Mouse (Mus musculus) stomach, embryonic 16.5 days (tissue): ENCODE data around the gene Tbc1d19. TPM values are rescaled to one million over a fixed set of nuclear protein-coding genes. Genes with fewer than 3 reads are reported as not detected.

Source experiments
- ATAC-seq: fragments of 200-750 bp; cut with Nextera tagmentation; 2 replicates; pipeline ENCODE4 v1.8.0; 2017; ENCODE audit warnings: moderate number of reproducible peaks, moderate TSS enrichment; ENCODE audit not compliant: insufficient read depth, low FRiP score
- H3K27ac ChIP-seq: fragments of 300-500 bp; sonication (generic); 2 replicates; pipeline ENCODE4 v1.5.1; 2014; ENCODE audit warnings: low read length
- H3K27me3 ChIP-seq: fragments of 300-500 bp; sonication (generic); 2 replicates; pipeline ENCODE4 v1.6.1; 2014; ENCODE audit warnings: low read length, control low read depth, mixed read lengths; ENCODE audit not compliant: control insufficient read depth, insufficient read depth
- H3K36me3 ChIP-seq: fragments of 300-500 bp; sonication (generic); 2 replicates; pipeline ENCODE4 v1.6.1; 2014; ENCODE audit warnings: low read length; ENCODE audit not compliant: control insufficient read depth, insufficient read depth
- H3K4me1 ChIP-seq: fragments of 300-500 bp; sonication (generic); 2 replicates; pipeline ENCODE4 v1.6.1; 2014; ENCODE audit warnings: low read length, control low read depth, mixed read lengths; ENCODE audit not compliant: control insufficient read depth, insufficient read depth
- H3K4me2 ChIP-seq: fragments of 300-500 bp; sonication (generic); 2 replicates; pipeline ENCODE4 v1.6.1; 2014; ENCODE audit warnings: low read depth, low read length, mixed read lengths
- H3K4me3 ChIP-seq: fragments of 300-500 bp; sonication (generic); replicated peaks from 2 replicates; pipeline ENCODE4 v1.5.1; 2014; ENCODE audit warnings: mild to moderate bottlenecking, low read length
- H3K9ac ChIP-seq: fragments of 300-500 bp; sonication (generic); 2 replicates; pipeline ENCODE4 v1.6.1; 2014; ENCODE audit warnings: low read length
- H3K9me3 ChIP-seq: fragments of 300-500 bp; sonication (generic); replicated peaks from 2 replicates; pipeline ENCODE4 v1.6.1; 2016; ENCODE audit warnings: low read length, control low read depth; ENCODE audit not compliant: control insufficient read depth
- WGBS: fragments of 180-500 bp; shearing (Covaris S2); extraction: QIAGEN DNeasy Blood & Tissue Kit; methylation state at CpG from one replicate; pipeline ENCODE4 v1.1.7; 2014; 5-methylcytosine and 5-hydroxymethylcytosine counted together
- polyA plus RNA-seq: library from polyadenylated mRNA; unstranded; fragments of >200 nt; fragmentation: Nextera tagmentation; extraction: Ambion mirVana; gene quantifications from 2 replicates; pipeline ENCODE4 v1.2.1, GENCODE M21; 2015

The Tbc1d19 gene
- polyA plus RNA-seq, 1 experiment from 2014 or later = 40.9 TPM

GRCm38 (mm10) chr5:53941322-53942024, 132.1 kb downstream of the Tbc1d19 start:
- H3K4me3 ChIP-seq = no peak overlapping the region
- H3K4me2 ChIP-seq = no peak overlapping the region
- H3K36me3 ChIP-seq = no peaks in the 10 kb centered on the region
- H3K27ac ChIP-seq = no peak overlapping the region
- no peak for ATAC-seq
- H3K4me1 ChIP-seq = no peaks in the 10 kb centered on the region
- WGBS = 60% methylated on average over 11 of the region's 11 CpGs
- no peaks in the 10 kb centered on the region for H3K9me3 ChIP-seq
- H3K27me3 ChIP-seq = no peaks in the 10 kb centered on the region
- H3K9ac ChIP-seq = no peak overlapping the region

DNA sequence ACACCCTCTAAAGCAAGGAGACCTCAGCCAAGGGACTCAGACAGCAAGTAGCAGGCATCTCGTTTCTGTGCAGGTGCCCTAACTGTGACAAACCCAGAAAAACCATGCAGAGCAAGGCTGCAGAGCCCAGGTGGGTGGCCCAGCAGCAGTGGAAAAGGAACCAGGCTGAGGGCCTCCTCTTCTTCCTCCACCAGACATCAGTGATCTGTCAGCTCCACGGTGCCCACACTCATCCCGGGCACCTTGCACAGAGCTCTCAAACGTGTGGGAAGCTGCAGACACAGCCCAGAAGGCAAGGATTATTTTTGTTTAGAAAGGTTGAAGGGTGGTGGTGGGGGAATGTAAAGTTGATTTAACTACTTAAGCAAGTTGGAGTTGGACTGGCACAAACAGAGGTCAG, 132.9 kb downstream of the Tbc1d19 start:
- H3K27ac ChIP-seq = no peak overlapping the region
- H3K27me3 ChIP-seq = no peaks in the 10 kb centered on the region
- no peak overlapping the region for H3K4me2 ChIP-seq
- no peaks in the 10 kb centered on the region for H3K36me3 ChIP-seq
- no peak overlapping the region for H3K4me3 ChIP-seq
- no peaks in the 10 kb centered on the region for H3K4me1 ChIP-seq
- 63% methylated on average over 4 of the region's 4 CpGs for WGBS
- no peak overlapping the region for H3K9ac ChIP-seq
- no peak for ATAC-seq
- H3K9me3 ChIP-seq = no peaks in the 10 kb centered on the region

DNA sequence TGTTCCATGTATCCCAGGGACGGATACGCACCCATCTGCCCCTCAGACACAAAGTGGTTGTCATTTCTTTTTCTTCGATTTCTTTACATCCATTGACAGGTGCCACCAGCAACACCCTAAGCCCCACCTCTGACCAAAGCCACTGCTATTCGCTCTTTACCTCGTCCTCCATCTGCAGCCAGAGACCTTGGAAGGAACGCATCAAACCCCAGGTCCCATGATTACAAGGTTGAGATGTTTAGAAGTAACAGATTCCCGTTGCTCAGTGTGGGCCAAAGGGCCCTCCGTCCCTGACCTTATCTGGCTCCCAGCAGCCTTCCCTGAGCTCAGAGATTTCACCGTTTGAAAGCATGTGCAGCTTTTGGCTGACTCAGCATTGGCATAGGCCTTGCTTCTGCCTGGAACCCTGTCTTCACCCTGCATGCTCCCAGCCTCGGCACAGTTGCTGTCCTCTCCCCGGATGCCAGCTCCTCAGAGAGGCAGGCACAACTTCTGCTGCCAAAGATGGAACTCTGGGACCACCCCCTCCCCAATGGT, 134.0 kb downstream of the Tbc1d19 start:
- no peak overlapping the region for H3K9ac ChIP-seq
- no peaks in the 10 kb centered on the region for H3K36me3 ChIP-seq
- no peak overlapping the region for H3K4me2 ChIP-seq
- peaks cover 2% of the 10 kb centered on the region; the same call in 1 of the 2 replicates for H3K4me1 ChIP-seq
- no peaks in the 10 kb centered on the region for H3K27me3 ChIP-seq
- ATAC-seq = no peak
- H3K27ac ChIP-seq = no peak overlapping the region
- WGBS = 75% methylated on average over 11 of the region's 11 CpGs
- no peak overlapping the region for H3K4me3 ChIP-seq
- no peaks in the 10 kb centered on the region for H3K9me3 ChIP-seq

- H3K27ac ChIP-seq = no peak overlapping the region
- H3K36me3 ChIP-seq = no peaks in the 10 kb centered on the region
- WGBS = 89% methylated on average over 8 of the region's 8 CpGs
- no peak overlapping the region for H3K4me2 ChIP-seq
- no peaks in the 10 kb centered on the region for H3K27me3 ChIP-seq
- H3K4me1 ChIP-seq = peaks cover 5% of the 10 kb centered on the region; the same call in 1 of the 2 replicates
- ATAC-seq = no peak
- H3K4me3 ChIP-seq = no peak overlapping the region
- no peak overlapping the region for H3K9ac ChIP-seq
- H3K9me3 ChIP-seq = no peaks in the 10 kb centered on the region
Measured at GRCm38 (mm10) chr5:53946747-53947146, 137.3 kb downstream of the Tbc1d19 start.

DNA sequence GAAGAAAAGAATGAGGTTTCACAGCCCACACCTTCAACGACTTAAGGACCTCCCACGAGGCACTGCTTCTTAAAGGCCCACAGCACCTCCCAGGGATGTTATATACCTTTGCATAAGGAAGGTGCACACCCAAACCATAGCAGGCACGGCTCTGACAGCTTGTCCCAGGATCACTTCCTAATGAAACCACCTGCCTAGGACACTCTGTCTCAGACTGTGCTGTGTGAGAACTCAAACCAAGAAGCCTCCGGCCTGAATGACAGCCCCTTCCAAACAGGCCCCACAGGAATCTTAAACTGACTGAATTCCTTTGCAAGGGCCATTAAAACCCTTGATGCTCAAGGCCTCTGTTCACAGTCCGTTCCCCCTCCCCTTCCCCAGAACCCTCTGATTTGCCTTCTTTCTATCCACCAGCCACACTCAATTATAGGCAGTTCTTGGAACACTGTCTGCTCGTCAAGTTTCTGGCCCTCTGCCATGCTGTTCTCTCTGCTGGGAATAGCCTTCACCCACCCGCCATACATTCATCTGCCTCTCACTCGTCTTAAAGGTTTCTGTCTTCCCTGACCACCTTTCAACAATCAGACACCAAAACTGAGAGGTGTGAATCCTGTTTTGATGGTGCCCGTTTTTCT, 138.3 kb downstream of the Tbc1d19 start:
- Histone ChIP-seq H3K27me3 (no peaks in the 10 kb centered on the region), H3K9ac (no peak overlapping the region), H3K4me3 (no peak overlapping the region), H3K4me1 (peaks cover 5% of the 10 kb centered on the region; the same call in 1 of the 2 replicates), H3K27ac (no peak overlapping the region), H3K36me3 (no peaks in the 10 kb centered on the region), H3K4me2 (no peak overlapping the region), H3K9me3 (no peaks in the 10 kb centered on the region)
- no peak for ATAC-seq
- 46% methylated on average over 9 of the region's 9 CpGs for WGBS

GRCm38 (mm10) chr5:53948606-53949266, 139.3 kb downstream of the Tbc1d19 start:
- Histone ChIP-seq H3K4me3 (no peak overlapping the region), H3K36me3 (no peaks in the 10 kb centered on the region), H3K4me1 (peaks cover 5% of the 10 kb centered on the region; the same call in 1 of the 2 replicates), H3K9me3 (no peaks in the 10 kb centered on the region), H3K27ac (peak overlapping the region; percentile 66; the same call in 1 of the 2 replicates), H3K4me2 (no peak overlapping the region), H3K9ac (no peak overlapping the region), H3K27me3 (no peaks in the 10 kb centered on the region)
- no peak; the same call in 1 of the 2 replicates for ATAC-seq
- 73% methylated on average over 8 of the region's 8 CpGs for WGBS

DNA sequence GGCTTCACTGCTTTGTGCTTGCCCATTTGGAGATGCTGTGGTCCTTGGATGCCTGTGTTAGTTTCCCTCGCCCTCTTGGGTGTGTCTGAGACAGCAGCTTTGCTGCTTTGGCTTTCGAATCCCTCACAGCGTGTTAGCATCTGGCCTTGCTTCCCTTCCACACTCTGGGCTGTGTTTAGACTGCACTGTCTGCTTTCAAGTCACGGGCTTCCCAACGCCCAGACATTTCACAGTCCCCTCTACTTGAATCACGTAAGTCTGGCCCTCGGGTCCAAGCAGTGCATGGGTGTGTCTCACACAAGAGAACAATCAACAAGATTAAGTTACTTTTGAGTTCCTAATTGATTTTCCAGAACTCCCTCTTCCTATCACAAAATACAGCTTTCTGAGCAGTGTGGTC, 140.8 kb downstream of the Tbc1d19 start:
- WGBS = 32% methylated on average over 7 of the region's 7 CpGs
- H3K36me3 ChIP-seq = no peaks in the 10 kb centered on the region
- no peak overlapping the region for H3K4me3 ChIP-seq
- ATAC-seq = no peak
- no peaks in the 10 kb centered on the region for H3K27me3 ChIP-seq
- no peak overlapping the region for H3K4me2 ChIP-seq
- H3K27ac ChIP-seq = no peak overlapping the region
- no peak overlapping the region for H3K9ac ChIP-seq
- H3K9me3 ChIP-seq = no peaks in the 10 kb centered on the region
- peaks cover 5% of the 10 kb centered on the region; the same call in 1 of the 2 replicates for H3K4me1 ChIP-seq

- no peak for ATAC-seq
Measured at GRCm38 (mm10) chr5:53953216-53953615, 143.8 kb downstream of the Tbc1d19 start.

More at GRCm38 (mm10) chr5:53953216-53953615, 143.8 kb downstream of the Tbc1d19 start:
- Histone ChIP-seq H3K27ac (no peak overlapping the region), H3K4me2 (no peak overlapping the region), H3K4me3 (no peak overlapping the region), H3K9ac (no peak overlapping the region), H3K27me3 (no peaks in the 10 kb centered on the region), H3K36me3 (no peaks in the 10 kb centered on the region), H3K9me3 (no peaks in the 10 kb centered on the region), H3K4me1 (0 out of 2 replicates have a peak, but pooled peaks cover 6% of the 10 kb centered on the region)
